Mouse (Mus musculus) lung, adult 2 months (tissue): ENCODE measurements around the gene Hnrnpa2b1. TPM values are rescaled to one million over a fixed set of nuclear protein-coding genes. Genes with fewer than 3 reads are reported as not detected.
A peak's percentile ranks its signal among the peaks of the same experiment; 100 is the strongest.
"Not testable (repeated sequence)": the region's sequence is repeated elsewhere in the genome, so short reads cannot be mapped to it uniquely, and the experiment has no call there.

Experiments used
- DNase-seq: peaks from one replicate; pipeline ENCODE4 v3.0.0; 2022
- H3K4me1 ChIP-seq: fragments of 200-500 bp; 2 replicates; pipeline ENCODE4 v1.6.1; 2011; ENCODE audit warnings: low read length; ENCODE audit not compliant: control insufficient read depth, insufficient read depth
- H3K4me3 ChIP-seq: fragments of 200-500 bp; replicated peaks from 2 replicates; pipeline ENCODE3; 2011; ENCODE audit warnings: low read depth, mild to moderate bottlenecking, control low read depth, low read length; ENCODE audit errors: extremely low read depth
- CTCF ChIP-seq: fragments of 200-500 bp; IDR thresholded peaks from 2 replicates; pipeline ENCODE4 v1.5.1; 2011; ENCODE audit warnings: mild to moderate bottlenecking, low read length, control low read depth; ENCODE audit not compliant: insufficient read depth
- POLR2A ChIP-seq: fragments of 200-500 bp; IDR thresholded peaks from 2 replicates; pipeline ENCODE4 v1.6.1; 2011; ENCODE audit warnings: low read depth, mild to moderate bottlenecking, control low read depth, low read length, borderline replicate concordance; ENCODE audit errors: extremely low read depth
- WGBS: fragments of 180-500 bp; shearing (Covaris S2); methylation state at CpG from one replicate; pipeline ENCODE4 v1.1.7; 2018; 5-methylcytosine and 5-hydroxymethylcytosine counted together
- polyA plus RNA-seq: library from polyadenylated mRNA; depleted of rRNA; stranded (reverse); fragments of >200 nt; gene quantifications from 2 replicates; pipeline ENCODE4 v1.2.3, GENCODE M21; 2012

Gene Hnrnpa2b1
- polyA plus RNA-seq, 1 experiment = 73.2 TPM

- no peaks in the 10 kb centered on the region for H3K4me1 ChIP-seq
- WGBS = 87% methylated on average over 5 of the region's 5 CpGs
- DNase-seq = no peak
- H3K4me3 ChIP-seq = no peak overlapping the region
- TF ChIP-seq POLR2A (no peak), CTCF (no peak)
These were observed 17.0 kb upstream of the Hnrnpa2b1 start for GRCm38 (mm10) chr6:51486731-51487130.

GRCm38 (mm10) chr6:51486076-51486710 is 16.5 kb upstream of the Hnrnpa2b1 start:
- TF ChIP-seq POLR2A (no peak), CTCF (no peak)
- no peaks in the 10 kb centered on the region for H3K4me1 ChIP-seq
- DNase-seq = no peak
- no peak overlapping the region for H3K4me3 ChIP-seq
- WGBS = 41% methylated on average over 7 of the region's 7 CpGs

GRCm38 (mm10) chr6:51485646-51486045 is 16.0 kb upstream of the Hnrnpa2b1 start:
- Histone ChIP-seq H3K4me1 (no peaks in the 10 kb centered on the region), H3K4me3 (no peak overlapping the region)
- DNase-seq = no peak
- 67% methylated on average over 2 of the region's 2 CpGs for WGBS
- TF ChIP-seq POLR2A = no peak
- TF ChIP-seq CTCF = no peak

- H3K4me3 ChIP-seq, DNase-seq, H3K4me1 ChIP-seq: not testable (repeated sequence)
- WGBS = 94% methylated on average over 8 of the region's 8 CpGs
These were observed 14.9 kb upstream of the Hnrnpa2b1 start for GRCm38 (mm10) chr6:51484556-51484955.

- TF ChIP-seq CTCF = no peak
- TF ChIP-seq POLR2A = no peak
- 90% methylated on average over 3 of the region's 3 CpGs for WGBS
- no peak for DNase-seq
- H3K4me3 ChIP-seq = no peak overlapping the region
- H3K4me1 ChIP-seq = no peaks in the 10 kb centered on the region
These were observed 14.2 kb upstream of the Hnrnpa2b1 start for GRCm38 (mm10) chr6:51483861-51484260.

- H3K4me3 ChIP-seq = no peak overlapping the region
- WGBS = 89% methylated on average over 8 of the region's 8 CpGs
- DNase-seq = no peak
- no peaks in the 10 kb centered on the region for H3K4me1 ChIP-seq
- no peak for TF ChIP-seq CTCF
- TF ChIP-seq POLR2A = no peak
These were observed 11.9 kb upstream of the Hnrnpa2b1 start for GRCm38 (mm10) chr6:51481548-51481947.

GRCm38 (mm10) chr6:51479136-51479731 is 9.5 kb upstream of the Hnrnpa2b1 start:
- Histone ChIP-seq H3K4me1 (no peaks in the 10 kb centered on the region), H3K4me3 (no peak overlapping the region)
- DNase-seq = no peak
- no peak for TF ChIP-seq POLR2A
- no peak for TF ChIP-seq CTCF
- WGBS = 94% methylated on average over 4 of the region's 4 CpGs

- peaks cover 3% of the 10 kb centered on the region for H3K4me1 ChIP-seq
- TF ChIP-seq POLR2A = no peak
- TF ChIP-seq CTCF = no peak
- no peak for DNase-seq
- WGBS = 38% methylated on average over 4 of the region's 4 CpGs
- no peak overlapping the region for H3K4me3 ChIP-seq
These were observed 2.5 kb upstream of the Hnrnpa2b1 start for GRCm38 (mm10) chr6:51472213-51472612.

GRCm38 (mm10) chr6:51471782-51472181 is 2.1 kb upstream of the Hnrnpa2b1 start:
- TF ChIP-seq CTCF (no peak), POLR2A (no peak)
- no peak for DNase-seq
- H3K4me1 ChIP-seq = peaks cover 5% of the 10 kb centered on the region
- WGBS = 32% methylated on average over 3 of the region's 3 CpGs
- H3K4me3 ChIP-seq = no peak overlapping the region

- no peak for TF ChIP-seq CTCF
- no peak for TF ChIP-seq POLR2A
- H3K4me1 ChIP-seq = peaks cover 7% of the 10 kb centered on the region
- under 1% methylated on average over 10 of the region's 10 CpGs for WGBS
- DNase-seq = no peak
- peak overlapping the region; percentile 98 for H3K4me3 ChIP-seq
These were observed 1.4 kb upstream of the Hnrnpa2b1 start for GRCm38 (mm10) chr6:51471179-51471505.

- Histone ChIP-seq H3K4me1 (peaks cover 11% of the 10 kb centered on the region), H3K4me3 (peak within 1 kb of the TSS; percentile 98)
- DNase-seq = peak; percentile 79
- TF ChIP-seq CTCF (no peak), POLR2A (peak; percentile 9; the same call in 1 of the 2 replicates)
- WGBS = under 1% methylated on average over 79 of the region's 99 CpGs
These were observed 851 bp upstream of the Hnrnpa2b1 start, which contains the start of gene Cbx3 for GRCm38 (mm10) chr6:51470311-51471178. Gene Cbx3 (plus strand): TSS chr6:51470360.
